Mouse (Mus musculus): ENCODE measurements at regions not wholly inside any gene's neighbourhood (a gene's known extent, or its start where the extent isn't known, plus 50 kb on each side); places are given as distances from the start of the nearest gene placed in this dataset.

- H3K4me1 ChIP-seq (ENCODE audit: control insufficient read depth, insufficient read depth, low read length), result peaks cover 8% of the 10 kb centered on the region; the same call in 1 of the 2 replicates
- H3K4me2 ChIP-seq (ENCODE audit: low read depth, low read length), result peak overlapping the region; percentile 27; the same call in 1 of the 2 replicates
- no peak overlapping the region for H3K9ac ChIP-seq (ENCODE audit: low read length)
- H3K36me3 ChIP-seq (ENCODE audit: control insufficient read depth, insufficient read depth), result no peaks in the 10 kb centered on the region
- H3K9me3 ChIP-seq (replicated peaks; ENCODE audit: control insufficient read depth, low read length), result no peaks in the 10 kb centered on the region
- H3K27ac ChIP-seq (ENCODE audit: low read length), result no peak overlapping the region
- no peak overlapping the region for H3K4me3 ChIP-seq (ENCODE audit: low read length)
- 40% methylated on average over 6 of the region's 6 CpGs for WGBS
- no peaks in the 10 kb centered on the region for H3K27me3 ChIP-seq (ENCODE audit: control insufficient read depth, insufficient read depth, low read length)
- no peak for ATAC-seq (replicated peaks; ENCODE audit: extremely low read depth, insufficient read depth, low FRiP score)
These were observed 116.5 kb upstream of the B3galt2 start for GRCm38 (mm10) chr1:143523831-143524521.

DNA sequence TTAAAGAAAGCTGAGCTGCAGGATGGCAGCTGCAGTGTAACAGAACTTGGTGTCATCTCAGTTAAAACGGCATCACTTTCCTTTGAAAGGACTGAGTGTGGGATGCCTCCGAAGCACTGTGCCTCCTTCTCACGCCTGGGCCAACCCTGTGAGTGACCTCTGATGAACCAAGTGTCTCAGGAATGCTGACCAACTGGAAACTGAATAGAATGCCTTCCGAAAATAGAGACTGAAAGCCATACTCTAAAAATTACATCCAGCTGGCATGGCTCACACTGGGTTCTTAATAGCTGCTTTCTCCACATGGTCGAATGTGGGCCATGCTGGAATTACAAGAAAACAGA, 116.0 kb upstream of the B3galt2 start:
- H3K9ac ChIP-seq (ENCODE audit: low read length), result no peak overlapping the region
- H3K4me1 ChIP-seq (ENCODE audit: control insufficient read depth, insufficient read depth, low read length), result peaks cover 8% of the 10 kb centered on the region; the same call in 1 of the 2 replicates
- H3K4me2 ChIP-seq (ENCODE audit: low read depth, low read length), result peak overlapping the region; percentile 27; the same call in 1 of the 2 replicates
- peak; percentile 70; the same call in 1 of the 2 replicates for ATAC-seq (replicated peaks; ENCODE audit: extremely low read depth, insufficient read depth, low FRiP score)
- H3K4me3 ChIP-seq (ENCODE audit: low read length), result no peak overlapping the region
- H3K9me3 ChIP-seq (replicated peaks; ENCODE audit: control insufficient read depth, low read length), result no peaks in the 10 kb centered on the region
- H3K27me3 ChIP-seq (ENCODE audit: control insufficient read depth, insufficient read depth, low read length), result no peaks in the 10 kb centered on the region
- H3K27ac ChIP-seq (ENCODE audit: low read length), result no peak overlapping the region
- no peaks in the 10 kb centered on the region for H3K36me3 ChIP-seq (ENCODE audit: control insufficient read depth, insufficient read depth)
- WGBS, result 19% methylated on average over 5 of the region's 5 CpGs

GRCm38 (mm10) chr1:143540223-143540622, 100.2 kb upstream of the B3galt2 start:
- Histone ChIP-seq H3K4me1 (ENCODE audit: control insufficient read depth, insufficient read depth, low read length) (peaks cover 9% of the 10 kb centered on the region), H3K4me3 (ENCODE audit: low read length) (no peak overlapping the region), H3K27ac (ENCODE audit: low read length) (no peak overlapping the region), H3K4me2 (ENCODE audit: low read depth, low read length) (no peak overlapping the region), H3K36me3 (ENCODE audit: control insufficient read depth, insufficient read depth) (no peaks in the 10 kb centered on the region), H3K27me3 (ENCODE audit: control insufficient read depth, insufficient read depth, low read length) (no peaks in the 10 kb centered on the region), H3K9me3 (replicated peaks; ENCODE audit: control insufficient read depth, low read length) (no peaks in the 10 kb centered on the region), H3K9ac (ENCODE audit: low read length) (no peak overlapping the region)
- no peak for ATAC-seq (replicated peaks; ENCODE audit: extremely low read depth, insufficient read depth, low FRiP score)
- 91% methylated on average over 2 of the region's 2 CpGs for WGBS

GRCm38 (mm10) chr1:143540701-143541100, 99.8 kb upstream of the B3galt2 start:
- Histone ChIP-seq H3K27me3 (ENCODE audit: control insufficient read depth, insufficient read depth, low read length) (no peaks in the 10 kb centered on the region), H3K36me3 (ENCODE audit: control insufficient read depth, insufficient read depth) (no peaks in the 10 kb centered on the region), H3K9ac (ENCODE audit: low read length) (no peak overlapping the region), H3K27ac (ENCODE audit: low read length) (no peak overlapping the region), H3K4me2 (ENCODE audit: low read depth, low read length) (no peak overlapping the region), H3K4me3 (ENCODE audit: low read length) (no peak overlapping the region), H3K9me3 (replicated peaks; ENCODE audit: control insufficient read depth, low read length) (no peaks in the 10 kb centered on the region), H3K4me1 (ENCODE audit: control insufficient read depth, insufficient read depth, low read length) (peaks cover 9% of the 10 kb centered on the region)
- WGBS, result 22% methylated on average over 3 of the region's 3 CpGs
- ATAC-seq (replicated peaks; ENCODE audit: extremely low read depth, insufficient read depth, low FRiP score), result no peak
